Mouse (Mus musculus): Measurements from ENCODE around the gene Gsx2.

Gene Gsx2

DNA sequence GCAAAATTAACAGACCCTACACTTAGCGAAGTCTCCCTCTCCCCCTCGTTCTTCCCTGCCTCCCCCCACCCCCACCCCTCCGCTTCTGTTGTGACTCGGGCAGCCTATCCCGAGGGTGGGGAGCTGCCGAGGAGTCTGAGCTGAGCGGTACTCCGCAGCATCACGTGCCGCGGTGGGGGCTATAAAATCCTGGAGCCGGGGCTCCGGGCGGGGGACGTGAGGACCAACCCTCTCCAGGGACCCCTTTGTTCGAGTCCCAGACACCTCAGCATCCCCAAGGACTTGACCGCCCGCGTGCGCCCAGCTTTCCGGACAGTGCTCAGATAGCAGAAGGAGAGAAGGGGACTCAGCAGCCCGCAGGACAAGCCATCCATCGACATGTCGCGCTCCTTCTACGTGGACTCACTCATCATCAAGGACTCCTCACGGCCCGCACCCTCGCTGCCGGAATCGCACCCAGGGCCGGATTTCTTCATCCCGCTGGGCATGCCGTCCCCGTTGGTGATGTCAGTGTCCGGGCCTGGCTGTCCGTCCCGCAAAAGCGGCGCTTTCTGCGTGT lies at the start of gene Gsx2:
Gene Gsx2 (plus strand): TSS at position 219 of the 559 bp plus-strand sequence.
- no peak for DNase-seq (ENCODE audit: low spot score in 2 of 2)

- DNase-seq (ENCODE audit: low spot score in 2 of 2), result no peak
Measured at GRCm38 (mm10) chr5:75035475-75035874, 39.9 kb upstream of the Gsx2 start.

GRCm38 (mm10) chr5:75039307-75039706 lies 36.1 kb upstream of the Gsx2 start:
- no peak for DNase-seq (ENCODE audit: low spot score in 2 of 2)

DNA sequence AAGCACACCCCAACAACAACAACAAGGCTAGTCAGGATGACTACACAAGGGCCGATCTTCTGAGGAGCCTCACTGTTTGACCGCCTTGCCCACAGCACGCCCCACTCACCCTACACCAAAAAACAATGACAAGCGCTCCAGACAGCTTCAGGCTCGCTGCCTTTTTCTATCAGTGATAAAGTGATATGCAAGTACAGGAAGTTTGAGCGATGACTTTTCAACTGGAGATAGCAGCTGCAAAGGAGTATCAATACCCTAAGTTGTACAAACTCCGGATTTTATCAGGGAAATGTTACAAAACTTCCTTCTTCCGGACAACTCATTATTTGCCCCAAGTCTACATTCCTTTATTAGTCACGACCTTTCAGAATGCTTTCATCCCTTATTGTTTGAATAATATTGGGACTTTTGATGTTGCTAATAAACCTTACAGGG lies 32.4 kb upstream of the Gsx2 start:
- peak; percentile 34 to 55 for DNase-seq (ENCODE audit: low spot score in 2 of 2)

DNA sequence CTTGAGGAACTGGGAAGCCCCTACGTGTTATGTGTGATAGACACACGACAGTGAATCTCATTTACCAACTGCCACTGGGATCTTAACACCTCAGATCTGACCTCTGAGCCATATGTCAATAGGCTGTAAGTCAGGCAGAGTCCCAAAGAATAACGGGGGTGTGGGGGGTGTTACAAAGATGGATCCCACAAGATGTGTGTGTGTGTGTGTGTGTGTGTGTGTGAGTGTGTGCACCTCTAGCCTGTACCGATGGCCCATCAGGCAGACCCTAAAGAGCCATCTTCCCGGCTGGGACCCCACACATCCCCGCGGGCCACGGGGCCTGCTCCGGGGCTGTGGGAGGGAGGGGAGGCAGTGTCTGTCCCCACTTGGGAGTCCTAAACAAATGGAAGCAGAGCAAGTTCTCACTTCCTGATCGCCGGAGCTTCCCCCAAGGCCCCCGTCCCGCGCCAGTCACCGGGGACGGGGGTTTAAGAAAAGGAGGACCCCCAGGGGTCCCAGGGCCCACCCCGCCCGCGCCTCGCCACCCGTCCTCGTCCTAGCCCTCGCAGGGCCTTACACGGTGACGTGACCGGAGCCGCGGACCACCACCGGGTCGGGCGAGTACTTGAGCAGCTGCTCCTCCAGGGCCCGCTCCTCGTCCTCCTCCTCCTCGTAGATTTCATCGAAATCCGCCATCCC lies 31.6 kb upstream of the Gsx2 start:
- peak; percentile 34 to 52 for DNase-seq (ENCODE audit: low spot score in 2 of 2)

DNA sequence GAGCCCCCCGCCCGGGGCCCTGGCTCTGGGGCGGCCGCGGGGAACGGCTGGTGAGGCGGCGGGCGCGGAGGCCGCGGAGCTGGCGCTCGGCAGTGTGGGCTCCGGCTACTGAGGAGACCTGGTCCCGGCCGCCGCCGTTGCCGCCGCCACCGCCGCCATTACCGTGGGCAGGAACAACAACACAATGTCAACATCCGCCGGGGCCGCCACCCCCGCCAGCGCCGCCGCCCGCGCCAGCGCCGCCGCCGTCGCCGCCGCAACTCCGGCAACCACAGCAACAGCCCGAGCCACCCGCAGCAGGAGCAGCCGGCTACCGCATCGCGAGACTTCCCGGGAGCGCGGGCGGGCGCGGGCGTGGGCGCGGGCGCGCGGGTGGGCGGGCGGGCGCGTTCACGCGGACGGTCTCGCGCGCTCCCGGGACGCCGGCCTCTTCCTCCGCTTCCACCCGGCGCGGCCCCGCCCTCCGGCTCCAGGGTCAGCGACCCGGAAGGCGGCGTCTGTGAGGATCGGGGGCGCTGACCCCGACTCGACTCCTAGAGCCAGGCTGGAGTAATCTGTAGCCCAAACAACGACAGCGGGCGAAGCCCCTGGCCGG lies 31.0 kb upstream of the Gsx2 start, which contains the start of gene Chic2:
Gene Chic2 (minus strand): TSS at position 465 of the 595 bp plus-strand sequence.
- DNase-seq (ENCODE audit: low spot score in 2 of 2), result peak; percentile 76 to 83

GRCm38 (mm10) chr5:75045371-75045770 lies 30.0 kb upstream of the Gsx2 start:
- DNase-seq (ENCODE audit: low spot score in 2 of 2), result no peak

- DNase-seq (ENCODE audit: low spot score in 2 of 2), result no peak
Measured at GRCm38 (mm10) chr5:75046681-75047321, 28.6 kb upstream of the Gsx2 start.

GRCm38 (mm10) chr5:75051109-75051508 lies 24.3 kb upstream of the Gsx2 start:
- no peak for DNase-seq (ENCODE audit: low spot score in 2 of 2)

GRCm38 (mm10) chr5:75063177-75063576 lies 12.2 kb upstream of the Gsx2 start:
- DNase-seq (ENCODE audit: low spot score in 2 of 2), result no peak

DNA sequence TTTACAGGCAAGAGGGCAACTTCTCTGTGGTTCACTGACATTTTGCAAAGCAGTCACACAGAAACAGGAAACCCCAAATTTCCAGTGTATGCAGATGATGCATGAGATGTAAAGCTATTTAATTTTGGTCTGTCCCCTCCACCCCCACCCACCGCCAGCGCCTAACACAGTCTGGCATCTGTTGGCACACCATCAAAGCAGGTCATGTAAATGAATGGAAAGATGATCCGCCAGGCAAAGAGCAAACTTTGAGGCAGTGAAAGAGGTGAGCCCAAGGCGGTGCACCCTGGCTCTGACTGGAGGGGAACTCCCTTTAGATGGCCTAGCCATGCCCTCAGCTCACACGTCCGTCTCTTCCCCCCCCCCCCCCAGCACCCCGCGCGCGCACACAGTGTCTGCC lies 8.7 kb upstream of the Gsx2 start:
- peak; percentile 51 to 53 for DNase-seq (ENCODE audit: low spot score in 2 of 2)

DNA sequence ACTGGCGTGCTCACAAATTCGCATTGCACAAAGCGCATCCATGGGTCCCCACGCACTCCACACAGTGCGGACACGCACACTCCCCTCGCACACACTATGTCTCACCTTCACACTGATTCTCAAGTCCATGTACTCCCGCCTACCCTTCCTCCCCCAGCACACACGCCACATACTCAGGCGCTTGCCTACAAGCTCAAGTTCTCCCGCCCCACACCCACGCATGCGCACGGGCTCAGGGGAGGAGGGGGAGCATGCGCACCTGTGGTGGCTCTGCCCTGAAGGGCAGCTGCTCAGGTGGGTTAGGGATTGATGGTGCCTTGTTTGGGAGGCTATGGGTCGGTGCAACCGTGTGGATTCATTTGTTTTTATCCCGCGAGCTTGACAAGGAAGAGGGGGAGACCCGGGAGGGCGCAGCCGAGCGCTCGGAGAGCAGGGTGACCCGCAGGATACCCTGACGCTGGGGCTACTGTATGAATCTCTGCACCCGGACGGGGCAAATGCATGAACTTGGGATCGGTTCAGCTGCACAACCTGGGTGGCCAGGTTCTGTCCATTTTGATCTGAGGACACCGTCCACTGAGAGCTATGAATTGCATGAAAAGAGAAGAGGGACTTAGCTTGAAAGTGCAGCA lies 8.2 kb upstream of the Gsx2 start:
- peak; percentile 73 to 84 for DNase-seq (ENCODE audit: low spot score in 2 of 2)

GRCm38 (mm10) chr5:75070132-75070531 lies 5.3 kb upstream of the Gsx2 start:
- DNase-seq (ENCODE audit: low spot score in 2 of 2), result no peak

DNA sequence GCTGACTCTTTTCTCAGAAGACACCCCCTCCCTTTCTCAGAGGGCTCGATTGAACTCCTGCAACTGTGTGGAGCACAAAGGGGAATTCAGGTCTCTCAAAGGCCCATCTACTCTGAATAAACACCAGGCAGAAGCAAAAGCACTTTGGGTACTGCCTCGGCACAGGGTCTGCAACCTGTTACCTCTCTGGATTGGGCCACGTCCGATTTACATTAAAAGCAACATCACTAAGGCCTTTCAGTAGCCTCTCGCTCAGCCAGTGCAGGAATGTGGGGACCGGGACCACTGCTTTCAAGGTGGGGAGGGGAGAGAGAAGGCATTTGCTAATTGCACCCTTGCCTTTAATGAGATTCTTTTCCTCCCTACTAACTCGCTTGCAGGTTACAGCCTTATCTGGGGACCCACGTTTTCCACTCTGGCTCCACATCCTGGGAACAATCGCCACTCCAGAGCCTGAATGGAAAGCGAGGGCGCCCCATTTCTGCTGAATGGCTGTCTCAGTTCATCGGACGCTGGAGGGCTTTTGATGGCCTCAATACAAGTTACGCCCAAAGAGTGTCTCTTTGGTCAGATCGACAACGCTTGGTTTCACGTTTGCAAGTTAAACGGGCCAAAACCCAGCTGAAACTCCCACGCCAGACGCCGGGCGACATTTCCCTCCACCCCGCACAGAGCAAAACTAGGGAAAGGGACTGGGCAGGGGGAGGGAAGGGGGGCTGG lies 4.6 kb upstream of the Gsx2 start:
- no peak for DNase-seq (ENCODE audit: low spot score in 2 of 2)

GRCm38 (mm10) chr5:75071951-75072350 lies 3.5 kb upstream of the Gsx2 start:
- no peak for DNase-seq (ENCODE audit: low spot score in 2 of 2)

GRCm38 (mm10) chr5:75072532-75072931 lies 2.9 kb upstream of the Gsx2 start:
- DNase-seq (ENCODE audit: low spot score in 2 of 2), result no peak

- no peak for DNase-seq (ENCODE audit: low spot score in 2 of 2)
Measured at GRCm38 (mm10) chr5:75073167-75073566, 2.2 kb upstream of the Gsx2 start.

DNA sequence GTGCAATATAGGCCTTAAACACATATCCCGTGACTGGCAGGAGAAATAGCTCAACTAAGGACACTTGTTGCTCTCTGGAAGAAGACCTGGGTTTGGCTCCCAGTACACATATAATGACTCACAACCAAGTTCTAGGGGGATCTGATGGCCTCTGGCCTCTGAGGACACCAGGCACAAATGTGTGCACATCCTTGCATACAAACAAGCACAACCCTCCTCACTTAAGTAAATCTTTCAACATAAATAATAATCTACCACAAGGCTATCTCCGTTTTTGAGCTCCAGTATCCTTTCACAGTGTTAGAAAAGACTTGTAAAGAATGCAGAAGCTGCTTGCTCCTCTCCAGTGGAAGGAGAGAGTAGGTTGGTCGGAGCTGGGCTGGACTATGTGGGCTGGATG lies 1.7 kb upstream of the Gsx2 start:
- DNase-seq (ENCODE audit: low spot score in 2 of 2), result no peak

DNA sequence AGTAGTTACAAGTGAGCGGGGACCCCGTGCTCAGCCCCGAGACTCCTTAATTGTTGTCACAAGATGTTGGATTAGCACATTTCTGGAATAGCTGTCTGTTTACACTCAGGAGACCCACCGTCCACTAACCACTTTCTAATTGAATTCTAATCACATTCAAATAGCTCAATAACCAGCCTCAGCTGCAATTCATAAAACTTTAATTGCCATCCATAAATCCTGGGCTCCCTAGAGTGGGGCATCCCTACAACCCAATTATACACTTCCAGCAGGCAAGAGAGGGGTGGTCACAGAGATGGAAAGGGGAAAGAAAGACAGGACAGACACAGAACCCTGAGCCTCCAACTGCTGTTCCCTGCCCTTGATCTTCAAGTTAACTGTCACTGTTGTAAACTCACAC lies 1.3 kb upstream of the Gsx2 start:
- no peak for DNase-seq (ENCODE audit: low spot score in 2 of 2)

- DNase-seq (ENCODE audit: low spot score in 2 of 2), result no peak
Measured at GRCm38 (mm10) chr5:75074537-75075382, 641 bp upstream of the Gsx2 start.

Data from natural killer cell, adult 2 months (primary cell).